Mouse (Mus musculus) regulatory T cell (primary cell): ENCODE results near the gene Capns1.

Experiments used
- in situ Hi-C: fragments of 300-600 bp; cut with MboI, MseI; formaldehyde crosslinking; loops from one replicate; pipeline ENCODE4 v1.15.1; 2025; ENCODE audit warnings: high pct_unique_total_duplicates

Capns1 gene

DNA sequence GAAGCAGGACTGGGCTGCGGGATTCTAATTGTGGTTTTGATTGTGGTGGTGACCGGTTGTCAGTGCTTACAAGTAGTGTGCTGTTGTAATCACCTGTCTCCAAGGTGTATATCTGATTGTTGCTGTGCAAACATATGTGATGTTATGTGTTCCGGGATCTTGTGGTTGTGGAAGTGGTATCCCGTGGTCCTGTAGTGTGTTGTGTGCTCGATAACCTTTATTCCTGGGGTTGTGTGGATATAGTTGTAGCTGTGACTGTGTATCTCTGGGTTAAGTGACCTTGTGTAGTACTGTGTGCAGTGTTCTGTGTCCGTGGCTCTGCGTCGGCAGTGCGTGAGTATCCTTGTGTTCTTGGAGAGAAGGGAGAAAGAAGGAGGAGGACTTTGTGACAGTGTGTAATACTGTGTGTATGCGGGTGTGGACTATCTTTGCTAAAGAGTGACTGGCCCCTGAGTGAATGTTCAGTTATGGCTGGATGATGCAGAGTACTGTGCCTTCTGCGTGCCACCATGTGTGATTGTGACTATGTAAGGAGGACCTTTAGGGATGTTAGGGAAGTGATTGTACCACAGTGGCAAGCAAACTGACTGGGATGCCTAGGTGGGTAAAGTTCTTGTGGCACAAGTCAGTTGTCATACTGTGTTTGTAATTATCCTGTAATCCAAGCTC lies 28.2 kb downstream of the Capns1 start:
- in situ Hi-C loops = loop anchor here (5.0 kb wide), 1 partner anchor 42 kb away; no protein-coding TSS in a partner anchor

- in situ Hi-C loops = loop anchor here (5.0 kb wide), 1 partner anchor 43 kb away; no protein-coding TSS in a partner anchor
Observed at GRCm38 (mm10) chr7:30169583-30170282, 28.9 kb downstream of the Capns1 start, which contains the start of gene Zfp146. Zfp146 (minus strand) TSS chr7:30169750.

DNA sequence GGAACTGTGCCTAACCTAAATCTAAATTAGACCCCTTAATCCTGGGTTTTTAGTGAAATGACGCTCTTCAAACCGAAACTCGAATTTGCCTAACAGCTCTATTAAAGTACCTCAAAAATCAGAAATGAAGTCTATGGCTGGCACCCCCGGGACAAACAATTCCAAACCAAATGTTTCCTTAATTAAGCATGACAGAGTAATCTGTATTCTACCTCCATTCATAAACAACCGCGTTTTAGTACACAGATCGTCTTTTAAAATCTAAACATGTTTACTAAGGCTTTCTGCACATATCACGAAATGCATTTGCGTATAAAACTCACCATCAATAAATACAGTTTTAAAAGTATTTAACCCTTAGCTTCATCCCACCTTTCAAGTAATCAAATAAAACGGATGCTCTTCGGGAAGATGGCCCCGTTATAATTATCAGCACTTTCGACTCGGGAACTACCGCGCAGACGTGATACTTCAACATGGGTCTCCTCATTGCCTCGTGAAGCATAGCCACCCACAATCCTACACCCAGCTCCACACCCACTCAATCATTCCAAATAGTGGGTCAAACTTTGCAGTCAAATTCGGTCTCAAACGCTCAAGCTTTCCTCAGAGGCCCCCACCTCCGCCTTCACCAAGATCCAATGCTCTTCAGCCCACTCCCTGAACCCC lies 29.6 kb downstream of the Capns1 start:
- in situ Hi-C loops = no loop called here

DNA sequence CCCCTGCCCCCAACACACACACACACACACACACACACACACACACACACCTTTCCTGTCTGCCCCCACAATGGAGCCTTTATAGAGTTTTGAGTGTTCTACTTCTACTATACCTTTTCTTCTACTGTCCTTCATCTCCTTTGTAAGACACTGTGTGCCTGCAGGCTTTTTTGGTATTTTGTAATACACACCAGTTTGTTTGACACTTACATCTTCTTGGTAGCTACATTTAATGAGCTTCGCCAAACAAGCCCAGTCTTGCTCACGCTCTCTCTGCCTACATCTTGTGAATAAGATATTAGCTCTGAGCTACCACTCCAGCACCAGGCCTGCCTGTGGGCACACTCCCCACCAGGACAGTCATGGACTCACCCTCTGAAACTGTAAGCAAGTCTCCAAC lies 33.9 kb downstream of the Capns1 start:
- in situ Hi-C loops = no loop called here

DNA sequence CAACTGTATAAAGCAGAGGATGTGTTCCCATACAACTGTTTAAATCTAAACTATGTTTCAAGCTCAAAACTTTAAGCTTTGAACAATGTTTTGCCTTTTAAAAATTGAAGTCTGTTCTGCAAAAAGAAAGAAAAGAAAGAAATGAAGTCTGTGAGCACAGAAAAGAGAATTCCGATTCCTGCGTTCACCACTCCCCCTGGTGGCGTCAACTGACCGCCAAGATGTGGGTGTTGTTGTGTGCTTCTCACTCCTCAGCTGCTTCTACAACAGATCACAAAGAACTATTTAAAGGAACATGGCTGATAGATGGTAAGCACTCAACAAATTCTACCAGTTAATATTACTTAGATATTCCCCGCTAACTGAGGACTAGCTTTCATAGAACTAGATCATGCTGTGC lies 35.5 kb downstream of the Capns1 start:
- in situ Hi-C loops = no loop called here

DNA sequence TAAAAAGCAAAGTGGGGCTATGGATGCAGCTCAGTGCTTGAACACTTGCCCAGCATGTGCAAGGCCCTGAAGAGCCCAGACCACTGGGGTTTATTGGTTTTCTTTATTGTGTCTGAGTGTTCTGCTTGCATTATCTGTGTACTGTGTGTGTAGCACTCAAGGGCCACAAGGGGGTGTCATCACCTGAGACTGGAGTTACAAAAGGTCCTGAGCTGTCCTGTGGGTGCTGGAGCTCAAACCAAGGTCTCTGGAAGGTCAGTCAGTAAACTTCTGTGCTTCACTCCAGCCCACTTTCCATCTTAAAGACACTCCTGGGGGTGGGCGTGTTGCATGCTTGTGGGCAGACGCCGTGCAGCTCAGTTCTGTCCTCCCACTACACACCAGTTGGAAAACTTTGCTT lies 43.1 kb downstream of the Capns1 start:
- in situ Hi-C loops = no loop called here

GRCm38 (mm10) chr7:30154040-30154439 lies 44.6 kb downstream of the Capns1 start:
- in situ Hi-C loops = no loop called here

GRCm38 (mm10) chr7:30147011-30147410 lies 51.6 kb downstream of the Capns1 start:
- in situ Hi-C loops = no loop called here

DNA sequence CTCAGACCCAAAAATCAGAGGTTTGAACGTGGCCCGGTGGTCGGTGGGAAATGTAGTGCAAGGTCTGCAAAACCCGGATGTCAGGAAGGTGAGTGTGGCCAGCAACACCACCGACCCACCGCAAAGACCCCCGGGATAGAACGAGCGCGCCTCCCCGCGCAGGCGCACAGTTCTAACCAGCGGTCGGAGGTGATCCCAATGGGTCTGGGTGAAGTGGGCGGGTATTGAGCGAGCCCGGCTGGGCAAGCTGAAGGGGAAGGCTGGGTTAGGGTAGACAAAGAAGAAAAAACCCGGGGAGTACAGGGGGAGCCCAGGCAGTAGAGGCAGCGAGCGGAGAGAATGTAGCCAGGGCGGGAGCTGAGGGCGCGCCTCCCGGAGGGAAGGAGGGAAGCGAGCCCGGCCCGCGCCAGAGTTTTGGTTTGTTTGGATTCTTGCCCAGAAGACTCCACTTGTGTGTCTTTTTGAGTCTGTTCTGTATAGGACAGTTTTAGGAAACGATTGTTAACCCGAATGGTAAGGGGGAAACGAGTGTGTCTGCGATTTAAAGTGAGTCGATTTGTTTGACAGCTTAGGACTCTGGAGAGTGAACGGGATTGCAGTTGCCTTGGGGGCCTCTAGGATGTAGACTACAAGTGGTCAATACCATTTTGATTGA lies 54.9 kb downstream of the Capns1 start:
- in situ Hi-C loops = no loop called here

DNA sequence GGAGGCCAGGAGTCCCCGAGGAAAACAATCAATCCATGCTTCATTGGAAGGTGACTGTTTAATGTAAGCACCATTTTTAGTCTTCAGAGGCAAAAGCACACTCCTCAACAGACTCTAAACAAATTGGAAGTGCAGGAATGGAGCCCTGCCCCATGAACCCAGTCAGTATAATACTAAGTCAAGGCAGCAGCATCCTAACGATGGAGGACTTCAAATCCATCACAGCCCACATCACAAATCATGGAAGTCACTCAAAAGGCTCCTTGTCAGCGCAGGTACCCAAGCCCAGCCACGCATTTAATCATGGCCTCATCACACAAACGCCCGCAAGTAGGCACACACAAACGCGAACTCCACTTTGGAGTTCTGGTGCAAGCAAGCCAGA lies 55.4 kb downstream of the Capns1 start:
- in situ Hi-C loops = no loop called here
